Comparison of ENCODE assay signal across 28 mouse cellular contexts in the genomic region with DNA sequence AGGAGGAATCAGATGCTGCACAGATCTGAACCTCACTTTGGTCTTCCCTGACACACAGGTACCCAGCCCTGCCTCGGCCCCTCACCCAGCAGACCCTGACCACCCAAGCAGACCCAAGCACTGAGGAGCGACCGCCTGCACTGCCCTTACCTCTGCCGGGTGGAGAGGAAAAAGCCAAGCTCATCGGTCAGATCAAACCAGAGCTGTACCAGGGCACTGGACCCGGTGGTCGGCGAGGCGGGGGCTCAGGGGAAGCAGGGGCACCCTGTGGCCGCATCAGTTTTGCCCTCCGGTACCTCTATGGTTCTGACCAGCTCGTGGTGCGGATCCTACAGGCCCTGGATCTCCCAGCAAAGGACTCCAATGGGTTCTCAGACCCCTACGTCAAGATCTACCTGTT. TPM values are rescaled to one million over a fixed set of nuclear protein-coding genes. Genes with fewer than 3 reads are reported as not detected.
"Had no signal": no experiment of that assay in that cellular context is flagged by ENCODE, and none has a peak within 500 bp of the region (broad histone marks: within the 10 kb centered on the region; RNA-seq: fewer than 3 reads in every experiment).

No protein-coding gene starts in this region.

- H3K4me2 ChIP-seq: heart, embryonic 12.5 days; hindbrain, embryonic 12.5 days; hindbrain, embryonic 14.5 days; intestine, embryonic 15.5 days; limb, embryonic 12.5 days; liver, embryonic 11.5 days; liver, embryonic 13.5 days; liver, embryonic 15.5 days had no signal

- DNase-seq: gastrocnemius, postnatal 10 days; gastrocnemius, postnatal 25 days; heart, adult 18-20 months; heart, postnatal 10 days; heart, postnatal 4 days; kidney, adult 18-20 months; kidney, adult 8-10 months; kidney, postnatal 10 days; kidney, postnatal 25 days; kidney, postnatal 4 days; liver; liver, embryonic 13.5 days; liver, postnatal 0 days had no signal

- H3K4me1 ChIP-seq: heart, embryonic 12.5 days; hindbrain, embryonic 10.5 days; hindbrain, embryonic 12.5 days; intestine, embryonic 15.5 days; limb, embryonic 10.5 days; limb, embryonic 12.5 days; liver, embryonic 13.5 days; liver, embryonic 15.5 days had no signal

- H3K27ac ChIP-seq: heart, embryonic 10.5 days; hindbrain, embryonic 10.5 days; hindbrain, embryonic 12.5 days; hindbrain, embryonic 14.5 days; intestine, embryonic 15.5 days; layer of hippocampus, adult 2 months; left cerebral cortex, adult 2 months; limb, embryonic 10.5 days; limb, embryonic 12.5 days; liver, embryonic 13.5 days; liver, embryonic 15.5 days had no signal

- H3K9ac ChIP-seq: heart, embryonic 12.5 days; hindbrain, embryonic 12.5 days; hindbrain, embryonic 14.5 days; intestine, embryonic 15.5 days; limb, embryonic 12.5 days; liver, embryonic 13.5 days; liver, embryonic 15.5 days; liver, postnatal 0 days had no signal

- H3K4me3 ChIP-seq: heart, embryonic 10.5 days; heart, embryonic 12.5 days; hindbrain, embryonic 10.5 days; hindbrain, embryonic 12.5 days; intestine, embryonic 15.5 days; layer of hippocampus, adult 2 months; left cerebral cortex, adult 2 months; limb, embryonic 10.5 days; limb, embryonic 12.5 days; liver, embryonic 13.5 days; liver, embryonic 15.5 days had no signal

- H3K9me3 ChIP-seq: heart, embryonic 10.5 days; heart, embryonic 12.5 days; hindbrain, embryonic 10.5 days; hindbrain, embryonic 12.5 days; intestine, embryonic 15.5 days; limb, embryonic 10.5 days; limb, embryonic 12.5 days; liver, embryonic 13.5 days; liver, embryonic 15.5 days had no signal

- ATAC-seq: hindbrain, embryonic 16.5 days; inflammation-experienced regulatory T-cells, adult 6 months; intestine, embryonic 15.5 days; intestine, postnatal 0 days; liver, postnatal 0 days had no signal

- H3K36me3 ChIP-seq: heart, embryonic 10.5 days; heart, embryonic 12.5 days; hindbrain, embryonic 10.5 days; hindbrain, embryonic 12.5 days; intestine, embryonic 15.5 days; limb, embryonic 10.5 days; limb, embryonic 12.5 days; liver, embryonic 13.5 days; liver, embryonic 15.5 days had no signal

RNA-seq across cellular contexts. Expression of gene 1700008O03Rik, which starts 6.7 kb away (rescaled TPM):
- polyA plus RNA-seq: inflammation-experienced regulatory T-cells, adult 6 months had no signal

RNA-seq across cellular contexts. Expression of gene Syt3, which starts 8.4 kb away (rescaled TPM):
- polyA plus RNA-seq: inflammation-experienced regulatory T-cells, adult 6 months; liver, embryonic 15.5 days had no signal

RNA-seq across cellular contexts. Expression of gene Lrrc4b, which starts 36.5 kb away (rescaled TPM):
- polyA plus RNA-seq: inflammation-experienced regulatory T-cells, adult 6 months; liver, embryonic 13.5 days; liver, embryonic 15.5 days; liver, postnatal 0 days had no signal
